Mouse (Mus musculus): ENCODE data around the gene Cmip.

- no peak for TF ChIP-seq GATA1 (IDR thresholded peaks at IDR 0.05; ENCODE audit: borderline replicate concordance, low read length)
- TF ChIP-seq FLI1 (IDR thresholded peaks at IDR 0.05; ENCODE audit: low read length): no peak
These were observed 144.0 kb downstream of the Cmip start for GRCm38 (mm10) chr8:117400820-117401219.
